Mouse (Mus musculus) left cerebral cortex, adult 18-20 months (tissue): ENCODE results near the gene Slc25a25. TPM values are rescaled to one million over a fixed set of nuclear protein-coding genes. Genes with fewer than 3 reads are reported as not detected.
"Not testable (repeated sequence)": the region's sequence is repeated elsewhere in the genome, so short reads cannot be mapped to it uniquely, and the experiment has no call there.

Experiments
- DNase-seq, 2 experiments: peaks; one replicate each; pipeline ENCODE4 v3.0.0; 2021 to 2022; ENCODE audit warnings: low spot score in 2 of 2, mixed read lengths in 1 of 2
- long read RNA-seq, 2 experiments: library from polyadenylated mRNA; stranded (forward); transcript quantifications; one replicate each; pipeline ENCODE4 v2.0.0; 2021
- total RNA-seq, 2 experiments: library from RNA; stranded (reverse); gene quantifications; 2 replicates each; pipeline ENCODE4 v1.2.3; 2021

The Slc25a25 gene
- total RNA-seq: 10 to 100 TPM; 67.5 to 72.1 TPM
- long read RNA-seq, experiment 1, transcript Slc25a25-201 (11 exons, 3,294 nt): minor isoform, 22 of 145 reads
- long read RNA-seq, experiment 1, transcript Slc25a25-202 (11 exons, 3,529 nt): minor isoform, 14 of 145 reads
- long read RNA-seq, experiment 1, transcript Slc25a25-204 (10 exons, 2,643 nt): minor isoform, 18 of 145 reads
- long read RNA-seq, experiment 1, transcript Slc25a25-205 (10 exons, 3,278 nt): major isoform, 60 of 145 reads
- long read RNA-seq, experiment 1, partial matches to known transcripts: 6 of 145 reads
- long read RNA-seq, experiment 1, other reads (novel, unspliced or antisense): 23 of 145 reads
- long read RNA-seq, experiment 2, transcript Slc25a25-205 (10 exons, 3,278 nt): major isoform, 35 of 95 reads
- long read RNA-seq, experiment 2, transcript Slc25a25-204 (10 exons, 2,643 nt): minor isoform, 11 of 95 reads
- long read RNA-seq, experiment 2, transcript Slc25a25-202 (11 exons, 3,529 nt): minor isoform, 14 of 95 reads
- long read RNA-seq, experiment 2, transcript Slc25a25-201 (11 exons, 3,294 nt): minor isoform, 8 of 95 reads
- long read RNA-seq, experiment 2, partial matches to known transcripts: 9 of 95 reads
- long read RNA-seq, experiment 2, other reads (novel, unspliced or antisense): 17 of 95 reads

GRCm38 (mm10) chr2:32450881-32451844 is at the start of gene Slc25a25:
TSS of gene Slc25a25 (minus strand) at chr2:32451445.
- peak; percentile 97 to 98 for DNase-seq

- no peak for DNase-seq
These were observed 49.2 kb upstream of the Slc25a25 start for GRCm38 (mm10) chr2:32500461-32500860.

GRCm38 (mm10) chr2:32499365-32499764 is 48.1 kb upstream of the Slc25a25 start:
- DNase-seq: no peak

- no peak for DNase-seq
These were observed 44.9 kb upstream of the Slc25a25 start for GRCm38 (mm10) chr2:32496190-32496589.

GRCm38 (mm10) chr2:32495185-32495726 is 44.0 kb upstream of the Slc25a25 start:
- no peak for DNase-seq

- no peak for DNase-seq
These were observed 43.3 kb upstream of the Slc25a25 start for GRCm38 (mm10) chr2:32494522-32494921.

- no peak for DNase-seq
These were observed 42.1 kb upstream of the Slc25a25 start for GRCm38 (mm10) chr2:32493301-32493701.

GRCm38 (mm10) chr2:32492661-32493060 is 41.4 kb upstream of the Slc25a25 start:
- no peak for DNase-seq

- not testable (repeated sequence) for DNase-seq
These were observed 39.5 kb upstream of the Slc25a25 start for GRCm38 (mm10) chr2:32490730-32491129.

- DNase-seq: peak; percentile 77 to 79
These were observed 37.4 kb upstream of the Slc25a25 start for GRCm38 (mm10) chr2:32488679-32489078.

DNA sequence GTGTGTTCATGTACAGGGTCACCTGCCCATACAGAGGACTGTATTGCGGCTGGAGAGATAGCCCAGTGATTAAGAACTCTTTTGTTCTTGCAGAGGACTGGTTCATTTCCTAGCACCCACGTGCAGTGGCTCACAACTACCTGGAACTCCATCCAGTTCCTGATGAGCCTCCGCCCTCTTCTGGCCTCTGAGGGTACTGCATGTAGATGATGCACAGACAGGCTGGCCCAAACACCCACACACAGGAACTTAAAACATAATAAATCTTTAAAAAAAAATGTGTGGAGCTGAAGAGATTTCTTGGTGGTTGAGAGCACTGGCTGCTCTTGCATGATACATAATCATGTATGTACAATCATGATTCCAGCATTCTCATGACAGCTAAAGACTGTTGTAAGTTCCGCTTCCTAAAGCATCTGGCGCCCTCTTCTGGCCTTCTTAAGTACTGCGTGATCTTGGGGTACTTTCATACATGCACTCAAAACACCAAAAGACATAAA is 35.9 kb upstream of the Slc25a25 start:
- peak; percentile 91 to 96 for DNase-seq

DNA sequence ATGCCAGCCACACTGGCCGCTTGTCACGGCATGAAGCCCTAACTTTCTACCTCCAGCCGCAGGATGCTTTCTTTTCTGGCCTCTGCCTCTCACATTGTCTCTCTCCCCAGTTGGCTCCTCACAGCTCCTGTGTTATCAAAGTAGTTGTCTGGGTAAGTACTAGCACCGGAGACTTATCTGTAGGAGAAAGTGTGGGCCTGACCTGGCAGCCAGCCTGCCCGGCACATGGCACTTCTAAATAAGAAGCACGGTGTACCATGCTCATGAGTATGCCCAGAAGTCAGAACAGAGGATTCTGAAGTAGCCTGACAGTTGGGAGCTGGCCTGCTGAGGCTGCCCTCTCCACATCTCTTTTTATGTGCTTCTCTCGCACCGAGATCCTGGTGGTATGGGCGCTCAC is 34.9 kb upstream of the Slc25a25 start:
- DNase-seq: no peak

DNA sequence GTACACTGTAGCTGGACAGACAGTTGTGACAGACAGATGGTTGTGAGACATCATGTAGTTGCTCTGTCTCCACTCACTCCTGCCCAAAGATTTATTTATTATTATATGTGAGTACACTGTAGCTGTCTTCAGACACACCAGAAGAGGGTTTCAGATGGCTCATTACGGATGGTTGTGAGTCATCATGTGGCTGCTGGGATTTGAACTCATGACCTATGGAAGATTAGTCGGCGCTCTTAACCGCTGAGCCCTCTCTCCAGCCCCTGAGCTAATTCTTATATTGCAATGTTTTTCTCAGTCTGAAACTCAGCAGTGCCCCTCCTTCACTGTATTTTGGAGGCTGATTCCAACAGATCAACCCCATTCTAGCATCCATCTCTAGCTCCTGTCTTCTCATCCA is 34.5 kb upstream of the Slc25a25 start:
- no peak for DNase-seq

GRCm38 (mm10) chr2:32484933-32485332 is 33.7 kb upstream of the Slc25a25 start:
- no peak for DNase-seq

- no peak for DNase-seq
These were observed 32.1 kb upstream of the Slc25a25 start for GRCm38 (mm10) chr2:32483179-32483875.

- DNase-seq: no peak
These were observed 31.1 kb upstream of the Slc25a25 start for GRCm38 (mm10) chr2:32482351-32482750.

GRCm38 (mm10) chr2:32475361-32475760 is 24.1 kb upstream of the Slc25a25 start:
- not testable (repeated sequence) for DNase-seq

GRCm38 (mm10) chr2:32471681-32472061 is 20.4 kb upstream of the Slc25a25 start:
- DNase-seq: no peak

DNA sequence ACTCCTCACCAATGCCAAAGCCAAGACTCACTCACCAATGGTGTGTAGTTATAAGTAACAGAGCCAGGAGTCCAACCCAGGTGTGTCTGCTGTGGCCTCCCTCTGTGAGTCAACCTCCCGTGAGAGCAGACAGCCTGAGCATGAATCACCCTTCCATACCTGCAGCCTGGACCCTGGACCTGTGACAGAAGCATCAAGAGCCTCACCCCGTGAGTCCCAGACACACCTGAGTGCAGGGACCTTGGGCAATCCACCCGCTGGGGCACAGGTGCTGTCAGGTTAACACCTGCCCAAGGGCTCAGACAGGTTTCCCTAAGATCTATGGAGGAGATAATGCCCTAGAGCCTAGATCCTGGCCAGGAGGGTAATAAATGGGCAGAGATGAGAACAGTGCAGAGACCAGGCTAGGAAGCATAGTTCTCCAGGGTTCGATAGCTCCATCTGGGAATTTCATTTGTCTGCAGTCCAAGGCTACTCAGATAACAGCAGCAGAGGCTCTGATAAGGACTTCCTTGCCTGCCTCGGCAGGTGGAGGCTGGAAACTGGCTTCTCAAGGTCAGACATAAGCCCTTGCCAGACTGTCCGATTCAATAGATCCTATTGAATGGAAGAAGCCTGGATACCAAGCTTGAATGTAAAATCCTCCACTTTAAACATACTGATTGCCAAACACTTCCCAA is 19.9 kb upstream of the Slc25a25 start:
- DNase-seq: no peak
